Mouse (Mus musculus): ENCODE results near the gene Opalin.

Gene Opalin

DNA sequence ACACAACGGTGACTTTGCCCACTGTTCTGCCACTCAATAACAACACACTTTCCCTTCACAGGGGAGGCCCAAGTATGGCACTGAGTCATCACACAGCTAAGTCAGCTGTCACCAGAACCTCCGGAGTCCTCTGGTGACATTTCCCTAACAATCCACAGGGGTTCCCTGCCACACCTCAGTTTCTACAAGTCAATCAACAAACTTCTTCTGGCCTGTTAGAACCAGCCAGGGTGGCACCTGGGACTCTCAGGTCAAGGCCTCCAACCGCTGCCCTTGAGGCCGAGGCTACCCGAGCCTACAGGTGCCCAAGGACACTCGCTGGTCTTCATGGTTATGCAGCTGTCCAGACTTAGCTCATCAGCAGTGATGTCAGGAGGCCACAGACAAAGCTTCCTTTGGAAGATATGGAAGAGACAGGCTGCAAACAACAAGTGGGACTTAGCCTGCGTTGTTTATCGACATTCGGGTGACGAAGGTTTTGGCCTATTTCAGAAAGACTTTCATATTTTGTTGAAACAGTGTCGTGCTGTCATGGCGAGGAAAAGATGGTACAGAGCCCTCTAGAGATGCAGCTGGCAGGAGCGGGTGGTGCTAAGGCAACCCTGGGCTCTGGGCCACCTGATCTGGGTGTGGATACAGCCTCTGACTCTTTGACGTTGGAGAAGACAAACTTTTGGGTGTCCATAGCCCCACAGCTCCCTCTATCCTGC is 3.0 kb downstream of the Opalin start:
- no peak for DNase-seq (ENCODE audit: low spot score)

- peak; percentile 94 for DNase-seq (ENCODE audit: low spot score)
These were observed 5.4 kb downstream of the Opalin start for GRCm38 (mm10) chr19:41071500-41071899.

DNA sequence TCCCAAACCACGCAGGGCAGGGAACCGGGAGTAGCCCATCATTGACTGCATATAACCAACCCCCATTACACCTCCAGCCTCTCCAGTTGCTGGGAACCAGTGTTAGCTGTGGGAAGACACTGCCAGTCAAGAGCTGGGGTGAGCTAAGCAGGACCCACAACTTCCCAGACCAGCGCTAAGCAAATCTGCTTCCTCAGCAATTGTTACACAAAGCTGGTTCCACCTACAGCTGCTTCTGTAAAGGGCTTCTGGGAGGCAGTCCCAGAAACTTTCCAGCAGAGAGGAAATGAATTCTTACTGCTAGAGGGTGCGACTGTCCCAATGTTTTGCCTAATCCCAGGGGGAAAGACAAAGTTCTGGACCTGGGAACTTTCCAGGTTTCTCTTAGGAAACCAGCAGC is 22.2 kb downstream of the Opalin start:
- no peak for DNase-seq (ENCODE audit: low spot score)

- peak; percentile 61 for DNase-seq (ENCODE audit: low spot score)
These were observed 23.4 kb downstream of the Opalin start for GRCm38 (mm10) chr19:41053530-41053929.

- no peak for DNase-seq (ENCODE audit: low spot score)
These were observed 24.7 kb downstream of the Opalin start for GRCm38 (mm10) chr19:41052247-41052646.

GRCm38 (mm10) chr19:41051714-41052113 is 25.2 kb downstream of the Opalin start:
- DNase-seq (ENCODE audit: low spot score): no peak

GRCm38 (mm10) chr19:41048187-41048559 is 28.7 kb downstream of the Opalin start:
- no peak for DNase-seq (ENCODE audit: low spot score)

DNA sequence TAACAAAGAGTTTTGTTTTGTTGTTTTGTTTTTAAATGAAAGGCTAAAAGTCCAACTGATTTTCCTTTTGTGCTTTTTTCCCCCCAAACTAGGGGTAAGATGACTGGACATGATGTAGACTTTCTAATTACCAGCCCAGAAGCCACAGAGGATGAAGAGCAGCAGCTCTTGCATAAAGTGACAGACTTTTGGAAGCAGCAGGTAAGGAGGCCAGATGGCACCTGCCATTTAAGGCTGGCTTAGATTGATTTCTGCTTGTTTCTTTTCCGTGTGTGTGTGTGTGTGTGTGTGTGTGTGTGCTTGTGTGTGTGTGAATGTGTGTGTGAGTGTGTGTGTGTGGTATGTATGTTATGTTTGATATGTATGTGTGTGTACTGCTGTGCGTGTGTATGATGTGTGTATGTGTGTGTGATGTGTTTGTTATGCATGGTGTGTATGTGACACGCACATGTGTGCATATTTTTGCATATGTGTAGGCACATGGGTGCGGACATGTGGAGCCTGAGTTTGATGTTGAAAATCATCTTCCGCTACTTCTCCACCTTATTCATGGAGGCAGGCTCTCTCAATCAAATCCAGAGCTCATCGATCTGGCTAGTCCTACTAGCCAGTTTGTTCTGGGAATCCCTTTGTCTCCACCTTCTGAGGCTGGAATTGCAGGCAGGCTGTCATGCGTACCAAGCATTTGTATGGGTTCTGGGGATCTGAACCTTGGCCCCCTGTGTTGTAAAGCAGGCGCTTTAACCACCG is 29.3 kb downstream of the Opalin start:
- no peak for DNase-seq (ENCODE audit: low spot score)

DNA sequence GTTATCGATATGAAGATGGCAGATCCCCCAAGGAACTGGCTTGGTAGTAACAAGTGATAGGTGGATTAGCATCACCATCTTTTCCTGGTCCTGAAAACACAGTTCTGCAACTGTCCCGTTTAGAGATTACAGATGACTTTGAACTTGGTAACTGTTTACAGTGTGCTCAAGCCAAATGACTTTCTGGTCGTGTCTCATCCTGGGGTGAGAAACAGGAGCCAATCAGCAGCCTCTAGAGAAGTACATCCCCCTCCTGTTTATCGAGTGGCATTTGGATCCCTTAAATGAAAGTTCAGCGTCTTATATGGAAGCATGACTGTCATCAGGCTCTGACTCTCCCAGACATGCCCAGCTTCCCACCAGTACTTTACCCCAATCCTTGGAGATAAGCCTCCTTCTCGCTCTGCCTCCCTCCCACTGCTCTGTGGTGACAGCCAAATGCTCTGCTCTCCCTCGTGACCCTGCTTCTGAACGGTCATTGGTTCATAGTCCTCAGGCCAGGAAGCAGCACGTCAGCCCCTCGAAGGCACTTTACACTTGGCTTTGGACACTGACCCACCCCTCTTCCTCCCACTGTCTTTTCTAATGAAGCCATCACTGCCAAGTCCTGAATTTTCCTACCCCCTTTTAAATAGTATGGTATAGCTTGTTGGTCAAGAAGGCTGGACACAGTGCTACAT is 31.7 kb downstream of the Opalin start:
- no peak for DNase-seq (ENCODE audit: low spot score)

DNA sequence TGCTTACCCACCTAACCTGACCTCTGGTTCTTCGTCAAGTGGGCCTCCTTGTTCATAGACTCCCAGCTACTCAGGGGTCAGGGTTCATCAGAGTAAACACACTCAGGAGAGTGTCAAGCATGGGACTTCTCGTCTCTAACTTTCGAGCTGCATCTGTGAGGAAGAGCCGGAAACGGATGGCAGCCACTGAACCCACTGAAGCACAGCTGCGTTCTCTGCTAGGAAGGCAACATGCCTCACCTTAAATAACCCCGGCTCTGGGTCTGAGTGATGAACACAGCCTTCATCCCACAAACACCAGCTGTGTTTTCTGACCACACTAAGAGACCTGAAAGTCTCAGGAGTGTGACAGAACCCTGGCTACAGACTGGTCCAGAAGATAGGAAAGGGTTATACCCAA is 37.8 kb downstream of the Opalin start:
- no peak for DNase-seq (ENCODE audit: low spot score)

DNA sequence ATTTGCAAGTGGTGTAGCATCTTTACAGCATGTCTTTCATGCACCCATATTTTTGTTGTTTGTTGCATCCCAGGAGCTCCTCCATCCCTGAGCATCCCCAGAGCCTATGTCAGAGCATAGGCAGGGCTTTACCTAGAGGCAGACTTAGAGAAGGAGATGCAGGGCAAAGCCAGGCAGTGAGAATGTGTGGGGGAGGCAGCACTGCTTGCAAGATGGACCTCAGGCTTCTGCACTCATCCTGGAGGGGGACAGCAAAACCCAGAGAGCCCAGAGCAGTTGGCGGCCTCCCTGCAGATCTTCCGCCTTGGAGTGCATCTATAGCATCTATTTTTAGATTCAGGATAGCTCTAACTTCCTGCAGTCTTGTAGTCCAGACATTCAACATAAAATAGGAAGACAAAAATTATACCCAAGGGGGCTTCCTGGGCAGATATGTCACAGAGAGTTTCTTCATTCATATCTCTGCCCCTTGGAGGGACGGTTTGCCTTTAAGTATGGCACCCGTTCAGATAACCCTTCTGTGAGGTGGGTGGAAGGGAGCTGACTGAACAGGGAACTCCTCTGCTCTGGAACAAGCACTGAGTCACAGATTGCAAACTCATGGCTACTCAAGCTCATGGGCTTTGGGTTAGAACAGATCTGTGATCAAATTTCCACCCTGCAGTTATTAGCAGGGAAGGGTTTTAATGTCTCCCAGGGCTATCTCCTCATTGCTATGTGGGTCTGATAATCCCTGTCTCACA is 40.9 kb downstream of the Opalin start:
- no peak for DNase-seq (ENCODE audit: low spot score)

GRCm38 (mm10) chr19:41031869-41032268 is 45.0 kb downstream of the Opalin start:
- no peak for DNase-seq (ENCODE audit: low spot score)

- DNase-seq (ENCODE audit: low spot score): no peak
These were observed 45.9 kb downstream of the Opalin start for GRCm38 (mm10) chr19:41031009-41031408.

DNA sequence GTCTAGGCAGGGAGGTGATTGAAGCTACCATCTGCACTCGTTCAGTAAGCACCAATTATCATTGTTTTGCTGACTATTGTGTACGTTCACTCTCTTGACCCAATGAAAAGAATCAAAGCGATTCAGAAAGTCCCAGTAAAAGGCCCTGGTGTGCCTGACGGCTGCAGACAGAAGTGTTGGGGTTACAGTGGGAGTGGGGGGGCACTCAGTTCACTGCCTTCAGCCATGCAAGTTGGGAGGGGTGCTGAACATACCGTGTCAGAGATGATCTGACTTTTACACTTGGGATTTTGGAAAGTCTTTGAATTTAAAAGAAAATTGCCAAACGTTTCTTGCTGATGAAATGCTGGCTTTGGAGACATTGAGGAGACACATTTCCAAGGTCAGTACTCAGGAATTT is 46.8 kb downstream of the Opalin start:
- no peak for DNase-seq (ENCODE audit: low spot score)

DNA sequence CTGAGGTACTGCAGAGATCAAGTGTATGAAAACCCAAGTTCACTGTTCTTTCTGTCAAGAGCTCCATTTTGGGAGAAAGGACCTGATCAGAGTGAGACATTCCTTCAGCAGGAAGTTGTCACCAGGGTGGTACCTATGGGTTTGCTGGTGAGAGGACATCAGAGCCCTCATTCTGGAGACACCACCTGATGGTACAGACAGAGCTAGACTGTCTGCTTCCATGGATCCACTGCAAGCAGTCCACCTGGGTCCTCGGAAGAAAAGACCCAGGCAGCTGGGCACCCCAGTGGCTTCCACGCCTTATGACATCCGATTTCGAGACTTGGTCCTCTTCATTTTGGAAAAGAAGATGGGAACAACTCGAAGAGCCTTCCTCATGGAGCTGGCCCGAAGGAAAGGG is 47.7 kb downstream of the Opalin start, which contains the start of gene Dntt:
Gene Dntt (plus strand): TSS at position 57 of the 400 bp plus-strand sequence.
- DNase-seq (ENCODE audit: low spot score): no peak

GRCm38 (mm10) chr19:41027601-41028000 is 49.3 kb downstream of the Opalin start:
- DNase-seq (ENCODE audit: low spot score): no peak

DNA sequence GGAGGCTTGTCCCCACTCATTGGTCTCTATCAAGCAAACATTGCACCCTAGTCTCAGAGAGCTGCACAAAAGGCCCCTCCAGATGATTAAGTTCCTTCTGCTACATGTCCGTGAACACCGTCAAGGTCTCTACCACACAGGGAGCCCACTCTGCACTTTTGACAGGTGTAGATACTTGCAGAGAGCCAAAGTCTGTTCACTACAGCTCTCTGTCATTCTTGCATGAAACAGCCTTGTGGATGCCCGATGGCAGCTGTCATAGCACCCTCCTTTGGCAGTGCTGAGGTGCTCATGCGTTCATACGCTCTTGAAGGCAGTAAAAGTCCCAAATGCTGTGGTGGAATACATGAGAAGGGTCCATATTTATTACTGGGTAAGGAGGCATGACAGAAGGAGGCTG is 49.9 kb downstream of the Opalin start:
- DNase-seq (ENCODE audit: low spot score): no peak

- DNase-seq (ENCODE audit: low spot score): no peak
These were observed 50.4 kb downstream of the Opalin start for GRCm38 (mm10) chr19:41026551-41026950.

- DNase-seq (ENCODE audit: low spot score): no peak
These were observed 54.7 kb downstream of the Opalin start for GRCm38 (mm10) chr19:41022244-41022643.

- no peak for DNase-seq (ENCODE audit: low spot score)
These were observed 56.4 kb downstream of the Opalin start for GRCm38 (mm10) chr19:41020537-41020936.

GRCm38 (mm10) chr19:41019164-41019675 is 57.7 kb downstream of the Opalin start:
- DNase-seq (ENCODE audit: low spot score): no peak
